8 mouse cellular contexts compared by ENCODE assay signal in genomic region chr12:54191181-54191580, GRCm38 (mm10). TPM values are rescaled to one million over a fixed set of nuclear protein-coding genes. Genes with fewer than 3 reads are reported as not detected.
DNase-seq lines count a peak whose midpoint lies in the region; ATAC-seq lines count a peak whose summit lies in the region.

No protein-coding gene starts in this region.

- no peaks in the 10 kb centered on the region for H3K27me3 ChIP-seq in neural tube, embryonic 11.5 days (ENCODE audit: control insufficient read depth, insufficient read depth, low read length)
- H3K27me3 ChIP-seq in heart, embryonic 15.5 days: no peaks in the 10 kb centered on the region
- H3K27me3 ChIP-seq in midbrain, embryonic 11.5 days (ENCODE audit: control insufficient read depth, insufficient read depth, low read length): no peaks in the 10 kb centered on the region

- peak overlapping the region; percentile 45; the same call in 1 of the 2 replicates for H3K4me2 ChIP-seq in neural tube, embryonic 11.5 days (ENCODE audit: low read depth)
- H3K4me2 ChIP-seq in heart, embryonic 15.5 days: peak overlapping the region; percentile 53
- H3K4me2 ChIP-seq in midbrain, embryonic 11.5 days: peak overlapping the region; percentile 38; the same call in 1 of the 2 replicates

- H3K9ac ChIP-seq in neural tube, embryonic 11.5 days (ENCODE audit: low read length): no peak overlapping the region
- H3K9ac ChIP-seq in heart, embryonic 15.5 days: peak overlapping the region; percentile 15; the same call in 1 of the 2 replicates
- peak overlapping the region; percentile 11; the same call in 1 of the 2 replicates for H3K9ac ChIP-seq in midbrain, embryonic 11.5 days (ENCODE audit: low read length)

- H3K27ac ChIP-seq in neural tube, embryonic 11.5 days (ENCODE audit: low read depth, low read length): no peak overlapping the region
- peak overlapping the region; percentile 97 for H3K27ac ChIP-seq in heart, embryonic 15.5 days
- H3K27ac ChIP-seq in midbrain, embryonic 11.5 days (ENCODE audit: low read depth, low read length): peak overlapping the region; percentile 3; the same call in 1 of the 2 replicates

- ATAC-seq in neural tube, embryonic 11.5 days (ENCODE audit: insufficient read depth, low FRiP score, low TSS enrichment): no peak
- ATAC-seq in heart, embryonic 15.5 days (replicated peaks; ENCODE audit: insufficient number of reproducible peaks, insufficient read depth, low FRiP score, low read depth): no peak
- no peak for ATAC-seq in midbrain, embryonic 11.5 days (ENCODE audit: low FRiP score)

- peaks cover 15% of the 10 kb centered on the region for H3K4me1 ChIP-seq in neural tube, embryonic 11.5 days (ENCODE audit: control insufficient read depth, insufficient read depth, low read length)
- peaks cover 61% of the 10 kb centered on the region for H3K4me1 ChIP-seq in heart, embryonic 15.5 days (replicated peaks)
- H3K4me1 ChIP-seq in midbrain, embryonic 11.5 days (ENCODE audit: control insufficient read depth, insufficient read depth, low read length): peaks cover 25% of the 10 kb centered on the region

- H3K9me3 ChIP-seq in neural tube, embryonic 11.5 days (ENCODE audit: control insufficient read depth, low read length): no peaks in the 10 kb centered on the region
- H3K9me3 ChIP-seq in heart, embryonic 15.5 days (replicated peaks): no peaks in the 10 kb centered on the region
- no peaks in the 10 kb centered on the region for H3K9me3 ChIP-seq in midbrain, embryonic 11.5 days (ENCODE audit: control insufficient read depth, low read length)

- H3K4me3 ChIP-seq in neural tube, embryonic 11.5 days (ENCODE audit: low read depth, low read length): no peak overlapping the region
- H3K4me3 ChIP-seq in heart, embryonic 15.5 days: peak overlapping the region; percentile 18; the same call in 1 of the 2 replicates
- H3K4me3 ChIP-seq in midbrain, embryonic 11.5 days (ENCODE audit: low read depth, low read length): no peak overlapping the region

- WGBS in neural tube, embryonic 11.5 days: 45% methylated on average over 9 of the region's 9 CpGs
- 35% methylated on average over 9 of the region's 9 CpGs for WGBS in heart, embryonic 15.5 days
- WGBS in midbrain, embryonic 11.5 days: 51% methylated on average over 9 of the region's 9 CpGs

- no peak for DNase-seq in neural tube, embryonic 11.5 days (ENCODE audit: low spot score)
- DNase-seq in neural tube, embryonic 10.5 days (ENCODE audit: extremely low spot score, low spot score): no peak
- peak; percentile 64 to 80 for DNase-seq in kidney, postnatal 36 days
- no peak for DNase-seq in midbrain, embryonic 11.5 days (ENCODE audit: low spot score, missing footprints)
- no peak for DNase-seq in thymus, adult 18-20 months
- no peak for DNase-seq in frontal cortex, postnatal 14 days (ENCODE audit: low spot score in 2 of 2)
- DNase-seq in ovary, postnatal 14 days (ENCODE audit: low spot score): no peak

- no peaks in the 10 kb centered on the region for H3K36me3 ChIP-seq in neural tube, embryonic 11.5 days (ENCODE audit: control insufficient read depth, insufficient read depth, low read length)
- no peaks in the 10 kb centered on the region for H3K36me3 ChIP-seq in heart, embryonic 15.5 days
- H3K36me3 ChIP-seq in midbrain, embryonic 11.5 days (ENCODE audit: control insufficient read depth, insufficient read depth, low read length): no peaks in the 10 kb centered on the region

RNA-seq across cellular contexts. Expression of gene Egln3, which starts 12.5 kb away (rescaled TPM):
- 4.8 and 5.1 TPM in 2 replicates for polyA plus RNA-seq in neural tube, embryonic 11.5 days (2014; fragmentation: Nextera tagmentation; extraction: Ambion mirVana)
- 21.1 and 22.5 TPM in 2 replicates for polyA plus RNA-seq in heart, embryonic 15.5 days (2015; fragmentation: Nextera tagmentation; extraction: Ambion mirVana)
- polyA plus RNA-seq in midbrain, embryonic 11.5 days (2014; fragmentation: Nextera tagmentation; extraction: Ambion mirVana): 3.7 and 3.8 TPM in 2 replicates

Comparison
In these comparisons a context has a peak if more than half of its experiments do, and no peak if none do; other contexts are left out.
1. DNase-seq: peak in kidney, postnatal 36 days (2 of 2); none in neural tube, embryonic 11.5 days (single experiment), neural tube, embryonic 10.5 days (single experiment), midbrain, embryonic 11.5 days (single experiment), thymus, adult 18-20 months (0 of 2), frontal cortex, postnatal 14 days (0 of 2) and ovary, postnatal 14 days (single experiment).
2. Peak in every context shown above with its lines, with median percentiles within 50 percentile points of each other: H3K4me2 ChIP-seq.